Mouse (Mus musculus) left cerebral cortex, adult 11 months (tissue): ENCODE results near the gene Dnhd1.
"Not testable (repeated sequence)": the region's sequence is repeated elsewhere in the genome, so short reads cannot be mapped to it uniquely, and the experiment has no call there.

Experiments used
- DNase-seq: peaks from one replicate; pipeline ENCODE4 v3.0.0; 2022; ENCODE audit warnings: low spot score

The Dnhd1 gene

GRCm38 (mm10) chr7:105640233-105640893 is 10.3 kb upstream of the Dnhd1 start, which contains the start of the genes Arfip2 and Gm45799:
Gene Arfip2, minus strand, starts transcription at chr7:105640416.
Gene Gm45799, plus strand, starts transcription at chr7:105640552.
- peak; percentile 97 for DNase-seq

GRCm38 (mm10) chr7:105640894-105641255 is 9.8 kb upstream of the Dnhd1 start:
- DNase-seq: no peak

- no peak for DNase-seq
Observed at GRCm38 (mm10) chr7:105641936-105642335, 8.7 kb upstream of the Dnhd1 start.

GRCm38 (mm10) chr7:105685541-105686197 is 35.0 kb downstream of the Dnhd1 start:
- no peak for DNase-seq

- no peak for DNase-seq
Observed at GRCm38 (mm10) chr7:105690875-105691274, 40.2 kb downstream of the Dnhd1 start.

- DNase-seq: peak; percentile 29
Observed at GRCm38 (mm10) chr7:105703184-105703583, 52.6 kb downstream of the Dnhd1 start.

GRCm38 (mm10) chr7:105703816-105704215 is 53.2 kb downstream of the Dnhd1 start:
- DNase-seq: no peak

GRCm38 (mm10) chr7:105708733-105709132 is 58.1 kb downstream of the Dnhd1 start:
- DNase-seq: no peak

GRCm38 (mm10) chr7:105715366-105715765 is 64.7 kb downstream of the Dnhd1 start:
- no peak for DNase-seq

GRCm38 (mm10) chr7:105721916-105722315 is 71.3 kb downstream of the Dnhd1 start:
- no peak for DNase-seq

- peak; percentile 70 for DNase-seq
Observed at GRCm38 (mm10) chr7:105726144-105726979, 75.7 kb downstream of the Dnhd1 start.

GRCm38 (mm10) chr7:105726980-105727325 is 76.3 kb downstream of the Dnhd1 start:
- DNase-seq: no peak

GRCm38 (mm10) chr7:105728701-105729428 is 78.2 kb downstream of the Dnhd1 start:
- DNase-seq: no peak

- DNase-seq: no peak
Observed at GRCm38 (mm10) chr7:105733836-105734235, 83.2 kb downstream of the Dnhd1 start.

GRCm38 (mm10) chr7:105734826-105735225 is 84.2 kb downstream of the Dnhd1 start:
- no peak for DNase-seq

GRCm38 (mm10) chr7:105735464-105735863 is 84.8 kb downstream of the Dnhd1 start:
- not testable (repeated sequence) for DNase-seq

- DNase-seq: peak; percentile 85
Observed at GRCm38 (mm10) chr7:105736264-105736901, 85.8 kb downstream of the Dnhd1 start, which contains the start of gene Ilk. Gene Ilk, plus strand, starts transcription at chr7:105736592.

GRCm38 (mm10) chr7:105736911-105737521 is 86.4 kb downstream of the Dnhd1 start, which contains the start of gene Rrp8:
Gene Rrp8, minus strand, starts transcription at chr7:105737385.
- no peak for DNase-seq

- no peak for DNase-seq
Observed at GRCm38 (mm10) chr7:105737648-105738047, 87.0 kb downstream of the Dnhd1 start.

- no peak for DNase-seq
Observed at GRCm38 (mm10) chr7:105738286-105738685, 87.7 kb downstream of the Dnhd1 start.

- DNase-seq: no peak
Observed at GRCm38 (mm10) chr7:105738948-105739347, 88.3 kb downstream of the Dnhd1 start.
